Mouse (Mus musculus) liver, embryonic 14.5 days (tissue): ENCODE results near the gene Sdk2.

Experiments
- CTCF ChIP-seq: IDR thresholded peaks from 2 replicates; pipeline ENCODE4 v1.5.1; 2016; ENCODE audit warnings: antibody characterized with exemption, low read depth, control low read depth
- EP300 ChIP-seq: IDR thresholded peaks from 2 replicates; pipeline ENCODE4 v1.6.1; 2016; ENCODE audit warnings: antibody characterized with exemption, low read depth

GRCm38 (mm10) chr11:114004651-114005050, 62.2 kb downstream of the Sdk2 start:
- TF ChIP-seq CTCF (no peak), EP300 (no peak)
